Mouse (Mus musculus): ENCODE results near the gene Syngap1. TPM values are rescaled to one million over a fixed set of nuclear protein-coding genes. Genes with fewer than 3 reads are reported as not detected.

Syngap1 gene
- polyA plus RNA-seq, 1 experiment from 2014 or later, result 5.0 TPM

DNA sequence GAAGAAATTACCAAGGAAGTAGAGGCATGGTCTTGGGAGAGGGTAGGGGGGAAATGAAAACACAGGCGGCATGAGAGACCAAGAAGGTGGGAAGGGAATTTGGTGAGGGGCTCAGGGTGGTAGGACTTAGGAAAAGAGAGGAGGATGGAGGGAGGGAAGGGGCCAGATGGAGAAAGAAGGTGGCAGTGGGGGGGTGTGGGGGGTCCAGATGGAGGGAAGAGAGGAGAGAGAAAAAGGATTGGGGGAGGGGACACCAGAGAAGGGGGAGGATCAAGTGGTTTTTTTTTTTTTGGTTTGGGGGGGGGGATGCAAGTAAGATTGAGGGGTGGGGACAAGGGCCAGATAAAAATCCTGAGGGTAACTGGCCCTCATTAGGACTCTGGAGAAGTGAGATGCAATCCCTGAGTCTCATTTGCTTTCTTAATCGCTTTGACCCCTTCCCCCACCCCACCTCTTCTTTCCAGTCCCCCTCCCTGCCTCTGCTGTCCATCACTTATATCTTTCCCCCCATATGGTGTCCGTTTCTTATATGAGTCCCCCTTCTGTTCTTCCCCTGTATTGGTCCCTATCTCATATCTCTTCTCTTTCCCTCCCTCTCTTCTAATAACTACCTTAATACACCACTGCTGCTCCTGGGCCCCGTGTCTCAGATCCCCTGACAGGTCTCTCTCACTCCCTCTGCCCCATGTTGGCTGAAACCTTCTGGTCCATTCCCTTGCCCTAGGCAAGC is 953 bp downstream of the Syngap1 start:
- DNase-seq (ENCODE audit: low spot score) (no peak), ATAC-seq (ENCODE audit: low FRiP score) (no peak)
- peak overlapping the region; percentile 69 for H3K9ac ChIP-seq
- peak overlapping the region; percentile 57 for H3K4me2 ChIP-seq (replicated peaks)
- no peaks in the 10 kb centered on the region for H3K9me3 ChIP-seq (ENCODE audit: control insufficient read depth, low read length)
- H3K4me1 ChIP-seq (replicated peaks; ENCODE audit: control insufficient read depth, insufficient read depth, low read length), result peaks cover 46% of the 10 kb centered on the region
- H3K27me3 ChIP-seq (ENCODE audit: control insufficient read depth, insufficient read depth, low read length), result no peaks in the 10 kb centered on the region
- peak overlapping the region; percentile 98 for H3K27ac ChIP-seq
- WGBS, result 4% methylated on average over 4 of the region's 4 CpGs
- peak overlapping the region; percentile 44 for H3K4me3 ChIP-seq (replicated peaks; ENCODE audit: low read length)
- H3K36me3 ChIP-seq (replicated peaks; ENCODE audit: control insufficient read depth, insufficient read depth), result 0 out of 2 replicates have a peak, but pooled peaks cover 6% of the 10 kb centered on the region

DNA sequence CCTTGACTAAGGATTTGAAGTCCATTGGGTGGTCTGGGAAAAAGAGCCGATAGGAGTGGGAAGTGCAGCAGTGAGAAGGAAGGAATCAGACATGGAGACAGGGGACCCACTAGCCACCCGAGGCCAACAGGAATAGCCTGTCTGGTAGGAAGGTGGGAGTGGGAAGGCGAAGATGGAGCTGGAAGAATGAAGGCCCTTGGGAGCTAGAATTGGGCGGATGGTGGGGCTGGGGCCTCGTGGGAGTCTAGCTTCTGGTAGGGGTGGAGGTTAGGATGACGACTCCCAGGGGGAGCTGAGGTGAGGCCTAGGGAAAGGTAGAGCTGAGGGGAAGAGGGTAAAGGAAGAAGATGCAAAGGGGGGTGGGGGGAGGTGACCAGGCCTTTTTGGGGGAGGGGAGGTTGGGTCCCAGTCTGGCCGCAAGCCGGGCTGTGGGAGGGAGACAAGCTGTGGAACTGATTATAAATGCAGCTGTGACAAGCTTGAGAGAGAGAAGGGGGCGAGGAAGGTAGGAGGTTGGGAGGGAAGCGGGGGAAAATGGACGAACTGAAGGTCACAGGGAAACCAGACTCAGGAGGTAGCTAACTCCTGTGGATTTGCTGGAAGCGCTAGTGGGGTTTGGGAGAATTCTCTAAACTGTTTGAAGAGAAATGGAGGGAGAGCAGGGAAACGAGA is 4.9 kb downstream of the Syngap1 start:
- ATAC-seq (ENCODE audit: low FRiP score) (no peak), DNase-seq (ENCODE audit: low spot score) (no peak)
- H3K9me3 ChIP-seq (ENCODE audit: control insufficient read depth, low read length), result no peaks in the 10 kb centered on the region
- peak overlapping the region; percentile 67 for H3K27ac ChIP-seq
- peaks cover 53% of the 10 kb centered on the region for H3K4me1 ChIP-seq (replicated peaks; ENCODE audit: control insufficient read depth, insufficient read depth, low read length)
- peak overlapping the region; percentile 61 for H3K9ac ChIP-seq
- H3K4me2 ChIP-seq (replicated peaks), result peak overlapping the region; percentile 58
- H3K4me3 ChIP-seq (replicated peaks; ENCODE audit: low read length), result peak overlapping the region; percentile 28
- H3K36me3 ChIP-seq (replicated peaks; ENCODE audit: control insufficient read depth, insufficient read depth), result no peaks in the 10 kb centered on the region
- H3K27me3 ChIP-seq (ENCODE audit: control insufficient read depth, insufficient read depth, low read length), result no peaks in the 10 kb centered on the region
- 20% methylated on average over 13 of the region's 13 CpGs for whole genome bisulfite sequencing

DNA sequence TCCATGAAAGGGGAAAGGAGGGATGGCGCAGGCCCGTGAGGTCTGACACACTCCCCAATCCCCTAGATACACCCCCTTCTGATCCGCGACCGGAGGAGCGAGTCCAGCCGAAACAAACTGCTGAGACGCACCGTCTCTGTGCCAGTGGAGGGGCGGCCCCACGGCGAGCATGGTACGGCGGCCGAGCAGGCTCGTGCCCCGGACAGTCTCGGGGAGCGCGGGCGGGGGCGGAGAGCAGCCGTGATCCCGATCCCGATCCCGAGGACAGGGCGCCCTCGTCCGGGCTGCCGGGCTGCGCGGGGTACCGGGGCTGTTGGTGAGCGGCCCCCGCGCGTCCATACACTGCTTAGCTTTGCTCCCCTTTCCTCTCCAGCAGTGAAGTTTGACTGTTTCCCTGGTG is 5.5 kb downstream of the Syngap1 start:
- ATAC-seq (ENCODE audit: low FRiP score), result 0 out of 2 replicates have a peak, but pooled peaks have one; percentile 18
- Histone ChIP-seq H3K4me3 (replicated peaks; ENCODE audit: low read length) (peak overlapping the region; percentile 28), H3K4me2 (replicated peaks) (peak overlapping the region; percentile 58), H3K9me3 (ENCODE audit: control insufficient read depth, low read length) (no peaks in the 10 kb centered on the region), H3K27me3 (ENCODE audit: control insufficient read depth, insufficient read depth, low read length) (no peaks in the 10 kb centered on the region), H3K4me1 (replicated peaks; ENCODE audit: control insufficient read depth, insufficient read depth, low read length) (peaks cover 58% of the 10 kb centered on the region), H3K9ac (peak overlapping the region; percentile 61), H3K27ac (peak overlapping the region; percentile 67), H3K36me3 (replicated peaks; ENCODE audit: control insufficient read depth, insufficient read depth) (no peaks in the 10 kb centered on the region)
- whole genome bisulfite sequencing, result 2% methylated on average over 35 of the region's 37 CpGs
- no peak for DNase-seq (ENCODE audit: low spot score)

DNA sequence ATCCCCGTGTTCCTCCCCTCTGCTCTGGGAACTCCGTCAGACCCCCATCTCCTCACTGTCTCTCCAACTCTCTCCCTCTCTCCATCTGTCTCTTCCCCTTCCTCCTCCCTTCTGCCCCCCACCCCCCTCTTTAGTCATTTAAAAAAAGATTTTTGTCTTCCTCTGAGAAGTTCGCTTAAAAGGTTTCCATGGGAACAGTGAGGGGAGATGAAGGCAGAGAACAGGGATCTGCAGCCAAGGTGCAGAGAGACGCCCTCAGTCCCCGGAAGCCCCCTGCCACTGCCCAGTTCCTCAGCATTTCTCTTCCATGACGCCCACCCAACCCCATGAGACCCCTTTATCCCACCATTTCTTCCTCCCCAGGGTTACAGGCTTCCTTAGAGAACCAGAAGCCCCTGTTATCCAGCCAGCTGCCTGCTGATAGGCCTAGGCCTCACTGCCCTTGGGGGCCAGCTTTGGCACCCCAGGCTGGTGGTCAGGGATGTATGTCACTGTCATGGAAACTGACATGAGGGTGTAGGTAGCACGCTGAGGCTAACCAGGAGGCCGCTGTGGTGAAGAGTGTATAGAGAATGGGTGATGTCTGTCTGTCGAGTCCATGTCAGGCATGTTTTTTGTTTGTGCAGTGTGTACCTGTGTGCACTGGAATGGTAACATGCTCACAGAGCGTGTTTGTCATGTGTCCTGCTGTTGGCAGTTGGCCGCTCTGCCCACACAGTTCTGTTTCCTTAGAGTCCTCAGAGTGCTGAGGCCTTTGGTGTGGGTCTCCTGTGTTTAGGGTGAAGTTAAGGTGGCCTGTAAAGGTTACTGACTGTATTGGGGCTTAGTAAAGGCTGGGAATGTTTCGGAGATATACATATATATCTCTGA is 6.4 kb downstream of the Syngap1 start:
- 21% methylated on average over 12 of the region's 12 CpGs for WGBS
- ATAC-seq (ENCODE audit: low FRiP score), result no peak
- Histone ChIP-seq H3K9me3 (ENCODE audit: control insufficient read depth, low read length) (no peaks in the 10 kb centered on the region), H3K9ac (peak overlapping the region; percentile 61), H3K4me1 (replicated peaks; ENCODE audit: control insufficient read depth, insufficient read depth, low read length) (peaks cover 65% of the 10 kb centered on the region), H3K36me3 (replicated peaks; ENCODE audit: control insufficient read depth, insufficient read depth) (no peaks in the 10 kb centered on the region), H3K4me3 (replicated peaks; ENCODE audit: low read length) (peak overlapping the region; percentile 28; the same call in 1 of the 2 replicates), H3K27ac (peak overlapping the region; percentile 67), H3K27me3 (ENCODE audit: control insufficient read depth, insufficient read depth, low read length) (no peaks in the 10 kb centered on the region), H3K4me2 (replicated peaks) (peak overlapping the region; percentile 58)
- DNase-seq (ENCODE audit: low spot score), result no peak

DNA sequence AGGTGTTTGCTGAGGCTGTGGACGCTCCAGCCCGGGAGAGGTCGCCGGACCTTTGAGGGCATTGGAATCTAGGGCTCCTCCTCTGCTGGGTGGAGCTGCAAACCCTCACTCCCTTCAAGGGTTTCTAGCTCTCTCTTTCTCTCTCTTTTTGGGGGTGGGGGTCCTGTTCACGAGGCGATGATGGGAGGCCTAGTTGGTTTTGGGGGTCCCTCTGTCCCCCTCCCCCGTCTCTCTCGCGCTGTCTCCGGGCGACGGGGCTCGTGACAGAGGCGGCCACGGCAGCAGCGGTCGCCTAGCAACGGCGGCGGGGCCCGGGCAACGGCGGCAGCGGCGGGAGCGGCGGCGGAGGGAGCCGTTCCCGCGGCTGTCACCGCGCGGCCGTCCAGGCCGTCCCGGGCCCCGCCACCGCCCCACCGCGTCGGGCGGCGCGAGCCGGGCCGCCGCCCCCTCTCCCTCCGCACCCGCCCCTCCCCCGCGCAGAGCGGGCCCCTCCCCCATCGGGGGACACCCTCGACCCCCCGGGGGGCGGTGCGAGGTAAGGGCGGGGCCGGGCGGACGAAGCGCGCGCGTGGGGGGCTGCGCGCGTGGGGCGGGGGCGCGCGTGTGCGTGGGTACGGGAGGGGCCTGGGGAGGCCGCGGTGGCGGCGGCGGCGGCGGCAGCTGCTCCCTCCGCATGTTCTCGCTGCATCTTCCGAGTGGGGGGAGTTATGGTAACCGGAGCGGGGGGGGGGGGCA is 7.4 kb downstream of the Syngap1 start:
- Histone ChIP-seq H3K4me3 (replicated peaks; ENCODE audit: low read length) (peak overlapping the region; percentile 71), H3K4me1 (replicated peaks; ENCODE audit: control insufficient read depth, insufficient read depth, low read length) (peaks cover 70% of the 10 kb centered on the region), H3K9ac (peak overlapping the region; percentile 85), H3K27ac (peak overlapping the region; percentile 89), H3K4me2 (replicated peaks) (peak overlapping the region; percentile 93), H3K36me3 (replicated peaks; ENCODE audit: control insufficient read depth, insufficient read depth) (peaks cover 6% of the 10 kb centered on the region; the same call in 1 of the 2 replicates), H3K9me3 (ENCODE audit: control insufficient read depth, low read length) (no peaks in the 10 kb centered on the region), H3K27me3 (ENCODE audit: control insufficient read depth, insufficient read depth, low read length) (no peaks in the 10 kb centered on the region)
- ATAC-seq (ENCODE audit: low FRiP score) (peak; percentile 0; the same call in 1 of the 2 replicates), DNase-seq (ENCODE audit: low spot score) (peak; percentile 41)
- 0% methylated on average over 27 of the region's 87 CpGs for WGBS

DNA sequence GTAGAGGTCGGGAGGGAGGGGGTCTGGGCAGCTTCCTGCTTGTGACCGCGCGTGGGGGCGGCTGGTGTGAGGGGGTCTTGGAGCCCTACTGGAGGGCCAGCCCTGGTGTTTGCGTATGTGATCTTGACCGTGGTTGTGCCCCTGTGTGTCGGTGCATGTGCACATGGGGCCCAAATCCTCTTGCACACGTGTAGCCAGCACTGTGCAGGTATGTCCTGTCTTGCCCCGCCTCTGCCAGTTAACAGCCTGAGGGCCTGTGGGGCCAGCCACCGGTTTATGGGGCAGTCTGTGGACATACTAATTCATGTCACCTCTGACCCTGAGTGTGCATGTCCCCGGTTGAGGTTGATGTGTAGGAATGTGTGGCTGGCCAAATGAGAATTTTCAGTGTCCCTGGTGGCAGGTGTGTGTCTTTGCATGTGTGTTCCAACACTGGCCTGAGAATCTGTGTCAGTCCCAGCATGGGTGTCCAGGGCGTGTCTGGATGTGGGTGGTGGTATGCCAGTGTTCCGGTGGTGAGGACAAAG is 8.1 kb downstream of the Syngap1 start:
- peak overlapping the region; percentile 85 for H3K9ac ChIP-seq
- no peak for DNase-seq (ENCODE audit: low spot score)
- no peaks in the 10 kb centered on the region for H3K9me3 ChIP-seq (ENCODE audit: control insufficient read depth, low read length)
- peak overlapping the region; percentile 93 for H3K4me2 ChIP-seq (replicated peaks)
- H3K4me1 ChIP-seq (replicated peaks; ENCODE audit: control insufficient read depth, insufficient read depth, low read length), result peaks cover 76% of the 10 kb centered on the region
- H3K36me3 ChIP-seq (replicated peaks; ENCODE audit: control insufficient read depth, insufficient read depth), result peaks cover 6% of the 10 kb centered on the region; the same call in 1 of the 2 replicates
- H3K27me3 ChIP-seq (ENCODE audit: control insufficient read depth, insufficient read depth, low read length), result no peaks in the 10 kb centered on the region
- H3K4me3 ChIP-seq (replicated peaks; ENCODE audit: low read length), result peak overlapping the region; percentile 71
- 6% methylated on average over 13 of the region's 14 CpGs for WGBS
- peak overlapping the region; percentile 89 for H3K27ac ChIP-seq
- ATAC-seq (ENCODE audit: low FRiP score), result peak; percentile 6; the same call in 1 of the 2 replicates

DNA sequence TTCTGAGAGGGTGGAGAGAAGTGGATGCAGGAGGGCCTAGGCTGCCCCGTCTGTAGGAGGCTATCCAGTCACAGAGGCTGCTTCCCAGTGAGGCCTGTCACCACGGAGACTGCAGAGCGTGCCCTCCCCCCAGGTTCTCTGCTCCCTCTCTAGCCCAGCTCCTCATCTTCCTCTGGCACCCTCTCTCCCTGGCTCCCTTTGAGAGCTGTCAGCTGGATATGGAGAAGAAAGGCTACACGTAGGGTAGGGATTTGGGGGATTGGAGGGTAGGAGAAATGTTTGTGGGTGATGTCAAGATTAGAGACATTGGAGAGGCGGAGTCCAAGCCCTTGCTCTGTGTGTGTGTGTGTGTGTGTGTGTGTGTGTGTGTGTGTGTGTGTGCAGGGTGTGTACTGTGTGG is 8.8 kb downstream of the Syngap1 start:
- peak overlapping the region; percentile 93 for H3K4me2 ChIP-seq (replicated peaks)
- 0 out of 2 replicates have a peak overlapping the region, but pooled peaks have one; percentile 89 for H3K27ac ChIP-seq
- no peaks in the 10 kb centered on the region for H3K27me3 ChIP-seq (ENCODE audit: control insufficient read depth, insufficient read depth, low read length)
- ATAC-seq (ENCODE audit: low FRiP score) (no peak), DNase-seq (ENCODE audit: low spot score) (no peak)
- 32% methylated on average over 5 of the region's 5 CpGs for WGBS
- peaks cover 77% of the 10 kb centered on the region for H3K4me1 ChIP-seq (replicated peaks; ENCODE audit: control insufficient read depth, insufficient read depth, low read length)
- H3K4me3 ChIP-seq (replicated peaks; ENCODE audit: low read length), result peak overlapping the region; percentile 71
- no peaks in the 10 kb centered on the region for H3K9me3 ChIP-seq (ENCODE audit: control insufficient read depth, low read length)
- H3K9ac ChIP-seq, result peak overlapping the region; percentile 85
- peaks cover 9% of the 10 kb centered on the region for H3K36me3 ChIP-seq (replicated peaks; ENCODE audit: control insufficient read depth, insufficient read depth)

DNA sequence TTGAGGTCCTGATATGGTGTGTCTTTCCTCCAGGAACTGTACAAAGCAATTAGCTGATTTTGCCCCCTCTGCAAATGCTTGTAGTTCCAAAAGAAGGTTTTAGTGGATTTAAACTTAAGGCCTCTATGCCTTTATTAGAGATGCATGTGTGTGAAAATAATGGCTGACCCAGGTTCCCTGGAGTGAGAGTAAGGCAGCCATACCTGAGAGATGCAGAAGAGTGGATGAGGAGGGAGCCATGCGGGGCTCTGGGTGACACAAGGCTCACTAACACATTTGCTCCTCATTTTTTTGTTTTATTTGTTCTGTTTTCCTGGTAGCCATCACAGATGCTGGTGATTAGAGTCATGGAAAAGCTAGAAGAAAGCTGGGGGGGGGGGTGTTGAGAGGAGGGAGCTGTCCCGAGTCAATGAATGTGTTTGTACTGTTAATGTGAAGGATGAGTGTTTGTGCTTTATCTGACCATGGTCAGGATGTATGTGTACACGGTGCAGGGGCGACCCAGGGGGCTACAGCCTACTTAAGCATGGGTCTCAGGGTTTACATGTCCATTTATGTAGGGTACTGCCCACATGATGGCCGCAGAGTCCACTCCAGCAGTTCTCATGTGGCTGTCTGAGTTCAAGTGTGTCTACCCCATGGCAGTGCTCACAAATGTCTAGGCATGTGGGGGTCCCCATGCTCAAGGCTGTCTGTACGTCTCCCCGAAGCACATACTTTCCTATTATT is 9.7 kb downstream of the Syngap1 start:
- Histone ChIP-seq H3K27me3 (ENCODE audit: control insufficient read depth, insufficient read depth, low read length) (no peaks in the 10 kb centered on the region), H3K9me3 (ENCODE audit: control insufficient read depth, low read length) (no peaks in the 10 kb centered on the region), H3K4me3 (replicated peaks; ENCODE audit: low read length) (peak overlapping the region; percentile 71), H3K36me3 (replicated peaks; ENCODE audit: control insufficient read depth, insufficient read depth) (peaks cover 17% of the 10 kb centered on the region), H3K27ac (peak overlapping the region; percentile 75), H3K9ac (peak overlapping the region; percentile 54), H3K4me2 (replicated peaks) (peak overlapping the region; percentile 93), H3K4me1 (replicated peaks; ENCODE audit: control insufficient read depth, insufficient read depth, low read length) (peaks cover 73% of the 10 kb centered on the region)
- 35% methylated on average over 7 of the region's 7 CpGs for WGBS
- DNase-seq (ENCODE audit: low spot score) (no peak), ATAC-seq (ENCODE audit: low FRiP score) (no peak)
